Comparison of ENCODE assay signal across 9 mouse cellular contexts in the genomic region with DNA sequence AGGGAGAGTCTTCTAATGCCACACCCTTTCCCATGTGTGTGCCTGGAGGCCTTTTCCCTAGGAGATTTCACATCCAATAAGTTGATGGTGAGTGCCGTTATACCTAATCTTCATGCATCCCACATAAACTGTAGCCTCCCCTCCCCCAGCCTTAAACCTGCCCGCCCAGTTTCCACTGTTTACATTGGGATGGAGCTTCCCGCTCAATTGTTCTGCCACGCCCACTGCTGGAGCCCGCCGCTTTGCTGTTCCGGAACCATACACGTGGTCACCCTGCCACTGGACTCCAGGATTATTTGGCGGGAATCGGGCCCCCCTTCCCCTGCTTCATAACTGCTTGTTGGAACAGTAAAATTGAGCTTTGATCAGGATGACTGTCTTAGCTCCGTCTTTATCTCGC. TPM values are rescaled to one million over a fixed set of nuclear protein-coding genes. Genes with fewer than 3 reads are reported as not detected.
DNase-seq lines count a peak whose midpoint lies in the region; ATAC-seq lines count a peak whose summit lies in the region.
"Had no signal": no experiment of that assay in that cellular context is flagged by ENCODE, and none has a peak within 500 bp of the region (broad histone marks: within the 10 kb centered on the region; RNA-seq: fewer than 3 reads in every experiment).

No protein-coding gene starts in this region.

- no peak overlapping the region for H3K27ac ChIP-seq in heart, embryonic 12.5 days (ENCODE audit: poor library complexity, severe bottlenecking)
- no peak overlapping the region for H3K27ac ChIP-seq in hindbrain, embryonic 14.5 days
- 0 out of 2 replicates have a peak overlapping the region, but pooled peaks have one; percentile 6 for H3K27ac ChIP-seq in lung, embryonic 15.5 days

- peak overlapping the region; percentile 61 for H3K4me3 ChIP-seq in heart, embryonic 12.5 days
- no peak overlapping the region for H3K4me3 ChIP-seq in hindbrain, embryonic 14.5 days (replicated peaks; ENCODE audit: low read length)
- H3K4me3 ChIP-seq in lung, embryonic 15.5 days = peak overlapping the region; percentile 53

- WGBS in heart, embryonic 12.5 days = 27% methylated on average over 12 of the region's 12 CpGs
- WGBS in hindbrain, embryonic 14.5 days = 32% methylated on average over 12 of the region's 12 CpGs
- 18% methylated on average over 12 of the region's 12 CpGs for WGBS in lung, embryonic 15.5 days

- no peaks in the 10 kb centered on the region for H3K27me3 ChIP-seq in heart, embryonic 12.5 days (replicated peaks)
- H3K27me3 ChIP-seq in hindbrain, embryonic 14.5 days (ENCODE audit: control insufficient read depth, insufficient read depth, low read length) = peaks cover 11% of the 10 kb centered on the region; the same call in 1 of the 2 replicates
- no peaks in the 10 kb centered on the region for H3K27me3 ChIP-seq in lung, embryonic 15.5 days

- peak overlapping the region; percentile 51; the same call in 1 of the 2 replicates for H3K9ac ChIP-seq in heart, embryonic 12.5 days
- no peak overlapping the region for H3K9ac ChIP-seq in hindbrain, embryonic 14.5 days
- H3K9ac ChIP-seq in lung, embryonic 15.5 days = peak overlapping the region; percentile 63; the same call in 1 of the 2 replicates

- intact Hi-C loops in heart, postnatal 14 days (cut with DNase I) = no loop called here

- 0 out of 2 replicates have a peak, but pooled peaks cover 3% of the 10 kb centered on the region for H3K9me3 ChIP-seq in heart, embryonic 12.5 days (replicated peaks)
- no peaks in the 10 kb centered on the region for H3K9me3 ChIP-seq in hindbrain, embryonic 14.5 days (ENCODE audit: control insufficient read depth, low read length)
- no peaks in the 10 kb centered on the region for H3K9me3 ChIP-seq in lung, embryonic 15.5 days

- H3K4me1 ChIP-seq in heart, embryonic 12.5 days (replicated peaks) = peaks cover 15% of the 10 kb centered on the region
- H3K4me1 ChIP-seq in hindbrain, embryonic 14.5 days (replicated peaks; ENCODE audit: control insufficient read depth, insufficient read depth, low read length) = peaks cover 4% of the 10 kb centered on the region; the same call in 1 of the 2 replicates
- peaks cover 18% of the 10 kb centered on the region for H3K4me1 ChIP-seq in lung, embryonic 15.5 days

- peak overlapping the region; percentile 84 for H3K4me2 ChIP-seq in heart, embryonic 12.5 days
- peak overlapping the region; percentile 19; the same call in 1 of the 2 replicates for H3K4me2 ChIP-seq in hindbrain, embryonic 14.5 days (replicated peaks)
- peak overlapping the region; percentile 81 for H3K4me2 ChIP-seq in lung, embryonic 15.5 days

- ATAC-seq in heart, embryonic 12.5 days (ENCODE audit: insufficient number of reproducible peaks, low FRiP score) = peak; percentile 33; the same call in 1 of the 2 replicates
- ATAC-seq in hindbrain, embryonic 14.5 days (ENCODE audit: low FRiP score) = no peak
- 0 out of 2 replicates have a peak, but pooled peaks have one; percentile 48 for ATAC-seq in lung, embryonic 15.5 days (ENCODE audit: borderline replicate concordance, extremely low read depth, low FRiP score, low TSS enrichment)

- no peak for DNase-seq in heart, postnatal 14 days
- peak; percentile 36 for DNase-seq in R1 (ENCODE audit: low read depth, low spot score)
- DNase-seq in hindbrain, embryonic 14.5 days (ENCODE audit: low spot score) = no peak
- DNase-seq in layer of hippocampus, postnatal 25 days (ENCODE audit: extremely low spot score in 1 of 2, low spot score in 1 of 2) = no peak
- no peak for DNase-seq in cerebellum, postnatal 10 days
- no peak for DNase-seq in layer of hippocampus, postnatal 10 days (ENCODE audit: low spot score in 2 of 2)
- DNase-seq: thymus, postnatal 25 days had no signal

- H3K36me3 ChIP-seq in heart, embryonic 12.5 days = peaks cover 34% of the 10 kb centered on the region
- H3K36me3 ChIP-seq in hindbrain, embryonic 14.5 days (replicated peaks; ENCODE audit: control insufficient read depth, insufficient read depth) = no peaks in the 10 kb centered on the region
- H3K36me3 ChIP-seq in lung, embryonic 15.5 days = peaks cover 20% of the 10 kb centered on the region

RNA-seq across cellular contexts. Expression of a gene that starts 2.3 kb away (rescaled TPM):
- polyA plus RNA-seq in heart, embryonic 12.5 days (2016; fragmentation: Nextera tagmentation; extraction: Ambion mirVana) = 19.9 and 20.3 TPM in 2 replicates
- total RNA-seq in heart, postnatal 14 days (2021) = 1 to 10 TPM; 1.2 to 2.3 TPM
- polyA plus RNA-seq in hindbrain, embryonic 14.5 days (2014; fragmentation: Nextera tagmentation; extraction: Ambion mirVana) = 1.8 and 2.7 TPM in 2 replicates
- 35.5 and 37.9 TPM in 2 replicates for polyA plus RNA-seq in lung, embryonic 15.5 days (2015; fragmentation: Nextera tagmentation; extraction: Ambion mirVana)
- total RNA-seq in layer of hippocampus, postnatal 25 days (2021) = under 1 TPM; 0.35 to 0.39 TPM
- total RNA-seq in layer of hippocampus, postnatal 10 days (2021) = under 1 TPM; 0.91 to 0.98 TPM

RNA-seq across cellular contexts. Expression of a gene that starts 31.3 kb away (rescaled TPM):
- 0.26 and 0.36 TPM in 2 replicates for polyA plus RNA-seq in heart, embryonic 12.5 days (2016; fragmentation: Nextera tagmentation; extraction: Ambion mirVana)
- under 1 TPM; 0.22 to 0.46 TPM for total RNA-seq in heart, postnatal 14 days (2021)
- 0.21 and 0.27 TPM in 2 replicates for polyA plus RNA-seq in hindbrain, embryonic 14.5 days (2014; fragmentation: Nextera tagmentation; extraction: Ambion mirVana)
- 0.29 and 0.74 TPM in 2 replicates for polyA plus RNA-seq in lung, embryonic 15.5 days (2015; fragmentation: Nextera tagmentation; extraction: Ambion mirVana)
- under 1 TPM; 0.20 to 0.40 TPM for total RNA-seq in layer of hippocampus, postnatal 25 days (2021)
- total RNA-seq in layer of hippocampus, postnatal 10 days (2021) = under 1 TPM; 0.23 to 0.49 TPM

RNA-seq across cellular contexts. Expression of a gene that starts 38.2 kb away (rescaled TPM):
- 2.5 and 2.7 TPM in 2 replicates for polyA plus RNA-seq in heart, embryonic 12.5 days (2016; fragmentation: Nextera tagmentation; extraction: Ambion mirVana)
- total RNA-seq in heart, postnatal 14 days (2021) = 10 to 100 TPM; 78.3 to 87.2 TPM
- 1.4 and 1.6 TPM in 2 replicates for polyA plus RNA-seq in hindbrain, embryonic 14.5 days (2014; fragmentation: Nextera tagmentation; extraction: Ambion mirVana)
- polyA plus RNA-seq in lung, embryonic 15.5 days (2015; fragmentation: Nextera tagmentation; extraction: Ambion mirVana) = 2.6 and 4.2 TPM in 2 replicates
- total RNA-seq in layer of hippocampus, postnatal 25 days (2021) = 1 to 10 TPM; 3.0 to 3.4 TPM
- total RNA-seq in layer of hippocampus, postnatal 10 days (2021) = 1 to 10 TPM; 4.0 to 4.3 TPM

Comparison
In these comparisons a context has a peak if more than half of its experiments do, and no peak if none do; other contexts are left out.
1. H3K4me2 ChIP-seq: peak in every context shown above with its lines; median percentile 84 in heart, embryonic 12.5 days; 81 in lung, embryonic 15.5 days; 19 in hindbrain, embryonic 14.5 days.
2. RNA of a gene that starts 38.2 kb away (total RNA-seq): 78.3 to 87.2 TPM in heart, postnatal 14 days; 4.0 to 4.3 TPM in layer of hippocampus, postnatal 10 days and 3.0 to 3.4 TPM in layer of hippocampus, postnatal 25 days; every median in the first group is over 10 times any median in the second.